Mouse (Mus musculus) left cerebral cortex, adult 9 months (tissue): ENCODE measurements around the gene Shkbp1.

Experiments
- DNase-seq, 2 experiments: peaks; one replicate each; pipeline ENCODE4 v3.0.0; 2022; ENCODE audit warnings: low spot score in 2 of 2

Gene Shkbp1

DNA sequence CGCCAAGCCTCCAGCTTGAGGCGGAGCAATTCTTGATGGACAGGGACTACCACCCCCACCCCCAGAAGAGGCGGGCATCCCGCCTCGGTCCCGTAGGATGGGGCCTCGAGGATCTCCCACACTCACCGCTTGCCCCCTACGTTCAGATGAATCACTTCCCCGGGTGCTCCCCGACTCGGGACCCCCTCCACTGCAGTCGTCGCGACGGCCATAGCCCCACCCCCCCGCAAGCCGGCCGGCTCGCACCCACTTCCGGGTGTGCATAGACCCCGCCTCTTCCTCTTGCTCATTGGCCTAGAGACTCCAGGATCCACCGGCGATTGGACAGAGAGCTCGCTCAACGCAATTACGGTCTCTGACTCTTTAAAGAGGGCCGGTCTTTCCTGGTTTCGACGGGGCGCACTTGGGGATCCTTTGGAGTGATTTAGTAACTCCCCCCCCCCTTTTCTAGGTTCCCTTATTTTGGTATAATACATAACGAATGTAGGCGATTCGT lies at the start of gene Shkbp1:
Gene Shkbp1 (minus strand): TSS at position 275 of the 496 bp plus-strand sequence.
- DNase-seq, result peak in 1 of 2 experiments; percentile 88

DNA sequence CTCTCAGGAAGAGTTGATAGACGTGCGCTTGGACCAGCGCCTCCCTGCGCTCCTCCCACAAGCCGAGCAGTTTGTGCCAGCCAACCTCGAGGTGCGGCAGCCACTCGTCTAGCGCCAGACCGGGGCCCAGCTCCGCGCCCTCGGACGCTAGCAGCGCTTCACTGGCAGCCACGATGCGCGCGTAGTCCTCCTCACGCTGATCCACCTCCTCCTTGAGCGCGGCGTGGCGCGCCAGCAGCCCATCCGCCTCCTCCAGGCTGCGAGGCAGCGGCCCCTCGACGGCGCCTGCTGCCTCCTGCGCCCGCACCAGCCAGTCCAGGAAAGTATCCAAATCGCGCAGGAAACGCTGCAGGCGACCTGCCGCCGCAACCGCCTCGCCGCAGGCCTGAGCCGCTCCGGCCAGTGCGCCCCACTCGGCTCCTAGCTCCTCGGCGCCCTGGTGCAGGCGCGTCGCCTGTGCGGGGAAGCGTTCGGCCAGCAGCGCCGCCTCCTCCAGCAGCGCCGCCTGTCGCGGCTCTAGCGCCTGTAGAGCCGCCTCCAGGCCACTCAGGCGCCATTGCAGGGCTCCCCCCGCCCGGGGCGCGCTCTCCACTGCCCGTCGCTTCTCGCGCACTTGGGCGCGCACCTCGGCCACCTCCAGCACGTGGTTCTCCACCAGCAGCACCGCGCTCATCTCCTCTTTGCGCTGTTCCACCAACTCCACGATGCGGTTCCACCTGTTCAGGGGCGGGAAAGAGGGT lies 48.6 kb upstream of the Shkbp1 start:
- DNase-seq, result no peak

DNA sequence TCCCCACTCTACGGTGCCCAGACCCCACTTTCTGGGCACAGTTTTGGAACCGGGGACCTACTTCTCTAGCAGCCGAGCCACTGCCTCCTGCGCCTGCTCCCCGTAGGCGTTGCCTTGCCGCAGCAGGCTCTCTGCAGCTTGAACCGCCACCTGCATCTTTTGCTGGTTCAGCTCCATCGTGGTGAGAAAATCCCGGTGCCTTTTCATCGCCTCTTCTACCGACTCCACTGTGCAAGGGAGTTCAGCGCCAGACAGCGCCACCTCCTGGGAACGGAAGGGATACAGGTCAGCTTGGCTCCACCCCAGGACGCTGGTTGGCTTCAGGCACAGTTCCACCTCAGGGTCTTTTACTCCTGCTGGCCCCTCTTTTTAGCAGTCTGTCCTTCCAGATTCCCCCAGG lies 46.9 kb upstream of the Shkbp1 start:
- DNase-seq, result peak in 1 of 2 experiments; percentile 83

DNA sequence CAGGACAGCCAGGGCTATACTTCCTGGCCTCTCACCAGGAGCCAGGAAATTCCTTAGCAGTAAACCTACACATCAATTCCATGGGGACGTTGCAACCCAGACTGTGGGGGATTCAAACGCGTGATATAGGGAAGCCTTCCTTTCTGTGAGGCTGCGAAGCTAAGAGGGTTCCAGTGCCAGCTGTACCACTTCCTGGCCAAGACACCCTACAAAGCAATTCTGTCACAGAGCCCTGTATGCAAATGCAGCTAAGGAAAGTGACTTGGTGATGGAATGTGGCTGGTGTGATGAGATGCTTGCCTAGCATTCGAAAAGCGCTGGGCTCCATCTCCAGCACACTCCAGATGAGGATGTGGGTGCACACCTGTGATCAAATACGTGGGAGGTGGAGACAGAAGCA lies 44.7 kb upstream of the Shkbp1 start:
- no peak for DNase-seq

DNA sequence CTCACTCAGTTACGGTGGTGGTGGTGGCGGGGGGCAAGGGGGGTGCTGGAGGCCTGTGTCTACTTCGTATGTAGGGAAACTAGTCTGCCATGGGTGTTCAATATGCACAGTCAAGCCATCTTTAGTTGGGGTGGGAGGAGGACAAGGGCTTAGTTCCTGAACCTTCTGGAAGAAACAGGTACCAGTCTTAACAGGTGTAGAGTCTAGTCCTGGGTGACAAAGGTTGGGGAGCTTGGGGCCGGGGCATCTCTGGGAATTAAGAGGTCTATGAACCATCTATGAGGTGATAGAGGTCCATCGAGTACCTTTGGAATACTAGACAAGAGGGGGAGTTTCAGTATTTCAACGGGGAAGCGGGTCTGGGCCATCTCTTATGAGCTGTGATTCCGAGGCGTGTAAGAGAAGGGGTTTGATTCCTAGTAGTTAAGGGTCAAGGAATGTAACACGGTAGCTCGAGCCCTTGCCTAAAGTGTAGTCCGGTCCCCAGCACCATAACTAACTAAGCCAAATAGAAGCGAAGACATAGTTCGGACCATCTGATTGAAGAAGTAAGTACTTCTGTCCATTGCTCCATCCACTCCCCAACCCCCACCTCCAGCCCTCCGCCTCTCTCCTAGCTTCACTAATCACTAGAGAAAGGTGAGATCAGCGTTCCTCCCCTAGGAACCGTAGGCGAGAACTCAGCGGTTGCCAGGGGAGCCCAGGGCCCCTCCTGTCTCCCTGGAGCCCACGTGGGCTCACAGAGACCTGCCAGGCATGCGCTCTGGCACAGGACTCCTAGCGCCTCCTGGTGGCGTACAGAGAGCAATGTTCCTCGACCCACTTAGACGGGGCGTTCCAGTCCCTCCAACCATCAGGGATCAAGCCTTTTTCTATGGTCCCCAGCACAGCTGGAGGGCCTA lies 41.5 kb upstream of the Shkbp1 start:
- DNase-seq, result peak; percentile 69 to 77

DNA sequence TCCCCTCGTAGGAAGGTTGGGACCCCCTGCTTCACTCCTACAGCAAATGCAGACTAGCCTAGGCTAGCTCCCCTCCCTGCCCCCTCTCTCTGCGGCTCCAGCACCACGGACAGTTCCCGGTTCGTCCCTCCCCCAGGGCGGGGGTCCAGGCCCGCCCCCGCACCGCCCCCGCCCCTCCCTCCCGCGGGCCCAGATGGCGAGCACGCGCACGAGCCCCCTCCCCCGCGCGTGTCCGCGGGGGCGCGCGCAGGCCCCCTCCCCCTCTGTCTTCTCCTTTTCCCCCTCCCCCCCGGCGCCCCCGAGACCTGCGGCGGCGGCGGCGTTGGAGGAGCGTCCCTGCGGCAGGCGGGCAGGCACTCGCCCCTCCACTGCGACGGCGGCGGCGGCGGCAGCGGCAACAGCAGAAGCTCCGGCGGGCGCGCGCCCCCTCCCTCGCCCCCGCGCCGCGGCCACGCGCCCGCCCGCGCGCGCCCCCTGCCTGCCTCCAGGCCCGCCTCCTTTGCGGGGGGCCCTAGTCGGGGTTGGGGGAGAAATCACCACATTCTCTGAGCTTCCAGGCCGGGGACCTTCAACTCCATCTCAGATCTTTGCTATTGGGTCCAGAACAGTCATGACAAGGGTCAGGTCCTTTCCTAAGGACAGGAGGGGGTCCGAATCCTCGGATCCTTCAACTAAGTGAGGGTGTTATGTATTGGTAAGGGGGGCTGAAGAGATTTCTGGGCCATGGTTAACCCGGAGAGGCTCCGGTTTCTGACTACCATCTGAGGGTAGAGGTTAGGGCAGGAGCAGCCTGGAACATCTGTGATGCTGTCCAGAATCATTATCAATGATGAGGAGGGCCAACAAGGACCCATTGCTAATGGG lies 40.6 kb upstream of the Shkbp1 start:
- no peak for DNase-seq

DNA sequence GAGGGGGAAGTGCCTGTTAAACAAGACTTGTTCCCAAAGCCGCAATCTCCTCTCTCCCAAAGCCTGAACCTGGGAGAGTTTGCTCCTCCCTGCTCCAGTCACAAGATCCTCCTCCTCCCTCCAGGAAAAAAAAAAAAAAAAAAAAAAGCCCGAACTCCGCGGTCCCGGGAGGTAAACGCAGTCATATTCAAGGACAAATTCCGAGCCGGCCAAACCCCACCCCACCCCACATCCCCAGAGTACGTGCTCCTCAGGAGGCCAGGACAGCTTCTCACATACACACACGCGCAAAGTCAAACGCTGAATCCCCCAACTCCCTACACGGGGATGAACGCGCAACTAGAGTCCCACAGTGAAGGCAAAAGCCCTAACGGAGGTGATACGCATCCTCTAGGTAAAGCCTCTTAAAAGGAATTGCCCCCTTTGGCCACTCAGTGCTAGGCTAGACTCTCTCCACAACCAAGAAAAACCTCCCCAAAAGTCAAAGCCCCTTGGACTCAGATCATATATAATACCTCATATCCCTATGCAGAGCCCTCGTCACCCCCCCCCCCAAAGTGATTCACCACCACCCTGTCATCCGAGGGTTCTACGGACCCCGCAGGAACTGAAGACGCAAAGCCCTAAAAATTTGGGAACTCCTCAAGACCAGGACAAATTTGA lies 39.8 kb upstream of the Shkbp1 start:
- DNase-seq, result no peak

DNA sequence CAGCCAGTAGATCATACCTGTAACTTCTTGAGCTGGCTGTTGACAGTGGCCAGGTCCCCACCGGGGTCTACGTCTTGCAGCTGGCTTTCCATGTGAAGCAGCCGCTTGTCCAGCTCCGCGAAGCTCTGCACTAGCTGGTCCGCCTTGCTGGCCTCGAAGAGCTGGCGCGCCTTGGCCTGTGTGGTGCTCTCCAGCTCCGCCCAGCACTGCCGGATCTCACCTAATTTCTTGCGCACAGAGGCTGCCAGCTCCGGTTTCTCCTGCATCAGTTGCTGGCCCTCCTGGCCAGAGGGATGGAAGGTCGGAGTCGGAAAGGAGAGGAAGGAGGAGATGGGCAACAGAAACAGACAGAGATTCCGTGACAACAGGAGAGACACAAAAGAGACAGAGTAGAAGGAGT lies 35.6 kb upstream of the Shkbp1 start:
- no peak for DNase-seq

DNA sequence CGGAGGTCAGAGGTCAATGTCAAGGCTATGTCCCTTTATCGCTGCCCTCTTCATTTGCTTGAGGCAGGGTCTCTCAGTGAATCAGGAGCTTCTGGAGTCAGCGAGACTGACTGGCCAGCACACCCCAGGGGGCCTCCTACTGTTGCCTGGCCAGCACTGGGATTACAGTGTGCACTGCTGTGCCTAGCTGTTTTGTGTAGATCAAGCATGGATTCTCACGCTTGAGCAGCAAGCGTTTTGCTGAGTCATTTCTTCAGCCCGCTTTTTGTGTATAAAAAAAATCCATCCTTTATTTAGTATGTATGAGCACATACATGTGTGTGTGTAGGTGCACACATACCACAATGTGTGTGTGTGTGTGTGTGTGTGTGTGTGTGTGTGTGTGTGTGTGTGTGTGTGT lies 33.4 kb upstream of the Shkbp1 start:
- no peak for DNase-seq

DNA sequence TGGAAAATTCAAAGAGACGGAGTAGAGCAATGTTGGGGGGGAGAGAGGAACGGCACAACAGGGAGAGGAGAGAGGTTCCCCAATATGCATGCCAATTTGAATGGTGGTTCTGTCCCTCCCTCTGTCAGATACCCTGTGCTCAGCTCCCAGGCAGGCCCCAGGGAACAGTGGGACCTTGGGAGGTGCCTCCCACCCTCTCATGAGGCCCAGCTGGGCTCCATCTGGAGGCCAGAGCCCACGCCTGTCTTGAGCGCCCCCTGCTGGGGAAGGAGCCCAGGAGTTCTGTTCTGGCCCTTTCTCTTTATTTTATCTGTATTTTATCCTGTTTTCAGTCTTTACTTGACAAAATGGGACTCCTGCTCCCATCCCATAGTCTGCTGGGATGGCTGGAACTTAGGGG lies 28.9 kb upstream of the Shkbp1 start:
- no peak for DNase-seq

DNA sequence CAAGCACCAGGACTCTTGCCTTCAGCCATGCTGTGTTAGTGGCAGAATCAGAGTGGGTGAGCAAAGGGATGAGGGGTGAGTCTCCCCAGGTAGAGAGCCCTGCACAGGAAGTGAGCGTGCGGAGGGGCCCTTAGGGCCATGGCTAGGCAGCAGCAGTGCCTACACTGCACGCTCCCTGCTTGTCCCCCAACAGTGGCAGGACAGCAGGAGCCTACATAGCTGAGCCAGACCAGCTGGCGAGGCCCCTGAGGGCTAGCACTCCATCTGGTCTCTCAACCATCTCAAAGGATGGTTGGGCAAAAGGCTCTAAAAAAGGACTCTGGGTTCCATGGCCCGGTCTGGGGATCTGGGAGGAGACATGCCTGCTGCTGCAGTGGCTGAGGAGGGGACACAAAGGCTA lies 28.3 kb upstream of the Shkbp1 start:
- DNase-seq, result no peak

DNA sequence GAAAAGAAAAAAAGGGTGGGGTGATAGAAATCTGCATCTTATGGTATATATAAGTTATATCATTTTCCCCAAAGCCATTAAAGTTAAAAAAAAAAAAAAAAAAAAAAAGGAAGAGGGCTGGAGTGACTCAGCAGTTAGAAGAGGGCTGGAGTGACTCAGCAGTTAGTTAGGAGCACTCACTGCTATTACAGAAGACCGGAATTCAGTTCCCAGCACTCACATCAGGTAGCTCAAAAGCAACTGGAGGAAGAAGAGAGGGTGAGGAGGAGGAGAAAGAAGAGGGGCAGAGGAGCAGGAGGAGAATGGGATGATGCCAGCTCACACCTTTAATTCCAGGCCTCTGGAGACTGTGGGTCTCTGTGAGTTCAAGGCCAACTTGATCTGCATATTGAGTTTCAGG lies 27.4 kb upstream of the Shkbp1 start:
- DNase-seq, result no peak

DNA sequence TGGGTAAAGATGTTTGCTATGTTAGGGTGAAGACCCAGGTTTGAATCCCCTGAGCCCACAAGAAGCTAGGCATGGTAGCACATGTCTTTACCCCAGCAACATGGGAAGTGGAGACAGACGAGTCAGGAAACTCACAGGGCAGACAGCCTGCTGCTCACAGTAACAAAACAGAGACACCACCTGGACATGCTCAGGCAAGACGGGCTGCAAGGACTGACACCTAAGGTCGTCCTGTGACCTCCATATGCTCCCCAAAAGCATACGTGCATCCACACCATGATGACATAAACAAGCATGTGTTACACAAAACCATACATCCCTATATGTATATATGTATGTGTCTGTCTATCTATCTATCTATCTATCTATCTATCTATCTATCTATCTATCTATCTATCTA lies 25.7 kb upstream of the Shkbp1 start:
- no peak for DNase-seq

DNA sequence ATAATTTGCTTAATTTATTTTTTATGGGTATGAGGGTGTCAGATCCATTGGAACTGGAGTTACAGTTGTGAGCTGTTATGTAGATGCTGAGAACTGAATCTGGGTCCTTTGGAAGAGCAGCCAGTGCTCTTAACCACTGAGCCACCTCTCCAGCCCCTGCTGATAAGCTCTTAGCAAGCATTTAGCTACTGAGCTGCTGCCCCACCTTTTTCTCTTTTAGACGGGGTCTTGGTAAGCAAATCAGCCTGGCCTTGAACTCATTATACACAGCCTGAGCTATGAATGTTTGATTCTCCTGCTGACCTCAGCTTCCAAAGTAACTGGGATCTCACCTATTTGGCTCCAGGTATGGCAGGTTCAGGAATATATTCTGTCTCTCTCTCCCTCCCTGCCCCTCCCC lies 25.2 kb upstream of the Shkbp1 start:
- no peak for DNase-seq

DNA sequence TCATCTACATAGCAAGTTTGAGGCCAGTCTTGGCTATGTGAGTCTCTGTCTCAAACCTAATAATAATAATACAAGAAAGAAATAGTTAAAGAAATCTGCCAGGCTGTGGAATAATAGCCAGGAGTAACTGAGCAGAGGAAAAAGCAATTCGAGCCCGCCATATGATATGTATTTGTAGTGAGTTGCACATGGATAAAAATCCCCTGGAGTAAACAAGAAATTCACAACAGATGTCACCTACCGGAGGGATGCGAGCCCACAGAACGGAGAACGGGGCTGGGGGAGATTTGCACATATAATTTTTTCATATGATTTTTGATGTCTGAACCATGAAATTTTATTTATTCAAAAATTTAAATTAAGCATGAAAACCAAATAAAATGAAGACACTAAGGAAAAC lies 24.0 kb upstream of the Shkbp1 start:
- DNase-seq, result no peak

DNA sequence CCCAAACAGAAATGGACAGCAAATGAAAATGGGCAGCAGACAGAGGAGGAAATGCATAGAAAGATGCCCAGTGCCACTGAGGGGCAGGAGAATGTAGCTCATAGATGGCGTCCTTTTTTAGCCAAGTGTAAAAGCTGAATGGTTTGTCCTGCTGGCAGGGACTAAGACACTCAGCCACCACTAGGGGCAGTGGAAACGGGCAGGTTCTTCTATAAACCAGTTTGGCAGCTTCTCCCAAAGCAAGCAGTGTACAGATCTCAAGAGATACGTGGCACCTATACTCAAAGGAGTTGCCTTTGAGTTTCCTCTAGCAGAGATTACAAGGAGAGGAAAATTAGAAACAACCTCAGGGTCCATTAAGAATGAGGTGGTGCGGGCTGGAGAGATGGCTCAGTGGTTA lies 22.6 kb upstream of the Shkbp1 start:
- DNase-seq, result no peak

DNA sequence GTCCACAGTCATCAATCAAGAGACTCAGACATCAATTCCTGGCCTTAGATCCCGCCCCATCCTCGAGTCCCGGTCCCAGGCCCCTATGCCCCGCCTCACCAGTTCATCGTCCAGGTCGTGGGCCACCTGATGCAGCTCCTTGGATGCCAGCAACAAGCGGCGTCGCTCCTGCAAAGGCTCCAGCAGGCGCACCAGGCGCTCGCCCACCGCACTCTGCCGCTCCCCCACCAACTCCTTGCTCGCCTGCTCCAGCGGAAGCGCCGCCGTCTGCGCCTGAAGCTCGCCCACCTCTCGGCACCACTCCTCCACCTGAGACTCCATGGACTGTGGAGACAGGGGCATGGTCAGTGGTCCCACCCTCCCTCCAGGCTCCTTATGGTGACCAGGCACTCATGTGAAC lies 19.5 kb upstream of the Shkbp1 start:
- DNase-seq, result peak in 1 of 2 experiments; percentile 62

DNA sequence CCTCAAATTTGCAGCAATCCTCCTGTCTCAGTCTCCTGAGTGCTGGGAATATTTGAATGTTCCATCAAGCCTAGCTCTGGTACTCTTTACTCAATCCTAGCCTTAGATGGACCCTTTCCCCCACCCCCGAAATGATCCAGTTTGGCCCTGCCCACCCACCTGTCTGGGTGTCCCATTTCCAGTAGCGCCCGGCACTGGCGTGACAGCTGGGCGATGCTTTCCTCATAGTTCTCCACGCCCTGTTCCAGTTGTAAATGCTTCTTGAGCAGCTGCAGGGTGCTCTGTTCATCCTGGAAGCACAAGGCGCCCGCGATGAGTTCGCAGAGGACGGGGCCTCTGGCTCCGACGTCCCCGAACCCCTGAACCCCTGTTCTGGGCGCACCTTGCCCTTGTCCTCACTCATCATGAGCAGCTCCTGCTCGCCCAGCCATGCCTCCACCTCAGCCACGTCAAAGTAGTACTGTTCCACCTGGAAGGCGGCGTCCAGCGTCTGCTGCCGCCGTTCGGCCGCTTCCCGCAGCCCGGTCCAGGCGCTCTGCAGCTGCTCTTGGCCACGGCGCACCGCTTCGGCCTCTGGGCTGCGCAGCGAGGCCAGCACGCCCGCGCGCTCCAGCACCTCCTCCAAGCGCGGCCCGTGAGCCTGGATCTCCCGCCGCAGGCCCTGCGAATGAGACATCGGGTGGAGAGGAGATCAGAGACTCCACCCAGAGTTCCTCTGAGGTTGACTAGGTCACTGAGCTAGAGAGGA lies 16.1 kb upstream of the Shkbp1 start:
- no peak for DNase-seq

DNA sequence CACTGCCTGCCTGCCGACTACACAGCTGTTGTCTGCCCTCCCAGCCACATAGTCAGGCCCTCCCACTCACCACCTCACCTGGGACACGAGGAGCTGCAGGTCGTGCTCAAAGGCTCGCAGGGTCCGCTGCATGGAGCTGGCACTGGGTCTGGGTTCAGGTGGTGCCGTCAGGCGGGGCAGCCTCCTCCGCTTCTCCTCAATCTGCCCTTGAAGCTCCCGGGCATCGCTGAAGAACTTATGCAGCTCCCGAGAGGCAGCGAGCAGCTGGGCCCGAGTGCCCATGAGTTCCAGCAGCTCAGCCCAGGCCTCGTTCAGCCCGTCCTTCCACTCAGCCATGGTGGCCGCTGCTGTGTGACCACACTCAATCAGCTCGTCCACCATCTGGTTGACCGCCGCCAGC lies 13.3 kb upstream of the Shkbp1 start:
- no peak for DNase-seq

DNA sequence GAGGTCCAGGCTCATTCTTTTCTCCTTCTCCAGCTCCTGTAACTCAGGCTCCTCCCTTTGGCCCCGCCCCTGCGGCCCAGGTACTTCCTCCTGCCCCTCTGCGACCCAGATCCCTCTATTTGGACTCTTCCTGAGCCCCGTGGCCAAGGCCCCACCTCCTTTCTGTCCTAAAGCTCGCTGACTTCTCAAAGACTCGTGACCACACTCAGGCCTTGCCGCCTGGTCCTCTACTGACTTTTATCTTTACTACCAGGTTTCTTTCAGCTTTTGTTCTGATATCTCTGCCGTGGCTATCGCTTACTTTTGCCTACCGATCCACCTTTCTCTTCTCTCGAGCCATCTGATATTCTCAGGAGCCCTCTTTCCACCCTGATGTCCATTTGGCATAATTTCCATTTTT lies 12.2 kb upstream of the Shkbp1 start:
- DNase-seq, result no peak
